In genomic region chr1:177440981-177441491, GRCm38 (mm10) we compare ENCODE assay signal across 9 mouse cellular contexts. TPM values are rescaled to one million over a fixed set of nuclear protein-coding genes. Genes with fewer than 3 reads are reported as not detected.
DNase-seq lines count a peak whose midpoint lies in the region; ATAC-seq and TF ChIP-seq lines count a peak whose summit lies in the region.
"Had no signal": no experiment of that assay in that cellular context is flagged by ENCODE, and none has a peak within 500 bp of the region (broad histone marks: within the 10 kb centered on the region; RNA-seq: fewer than 3 reads in every experiment).

No protein-coding gene starts in this region.

- intact Hi-C loops in heart, adult 2 months (cut with DNase I), result loop anchor here (5.0 kb wide), 2 partner anchors 184 to 634 kb away; partner anchors contain the start of gene Akt3

- peaks cover 12% of the 10 kb centered on the region for H3K9me3 ChIP-seq in E14TG2a.4 (ENCODE audit: low read length)
- H3K9me3 ChIP-seq in forebrain, embryonic 11.5 days (ENCODE audit: control insufficient read depth, low read length), result no peaks in the 10 kb centered on the region
- no peaks in the 10 kb centered on the region for H3K9me3 ChIP-seq in limb, embryonic 13.5 days
- H3K9me3 ChIP-seq in stomach, embryonic 16.5 days (replicated peaks; ENCODE audit: control insufficient read depth, low read length), result no peaks in the 10 kb centered on the region

- no peak for TF ChIP-seq POLR2A in heart, adult 2 months (IDR thresholded peaks at IDR 0.05; ENCODE audit: insufficient read depth, low read depth, low read length)

- H3K4me2 ChIP-seq in forebrain, embryonic 11.5 days (ENCODE audit: low read depth, low read length, severe bottlenecking), result peak overlapping the region; percentile 77
- peak overlapping the region; percentile 76 for H3K4me2 ChIP-seq in limb, embryonic 13.5 days (replicated peaks)
- peak overlapping the region; percentile 58 for H3K4me2 ChIP-seq in stomach, embryonic 16.5 days (ENCODE audit: low read depth, low read length)

- peak overlapping the region; percentile 75 for H3K9ac ChIP-seq in heart, adult 2 months (ENCODE audit: low read depth, low read length)
- peak overlapping the region; percentile 85 for H3K9ac ChIP-seq in forebrain, embryonic 11.5 days (ENCODE audit: low read length)
- H3K9ac ChIP-seq in limb, embryonic 13.5 days, result peak overlapping the region; percentile 78
- H3K9ac ChIP-seq in stomach, embryonic 16.5 days (ENCODE audit: low read length), result peak overlapping the region; percentile 87

- DNase-seq in heart, adult 2 months, result no peak
- DNase-seq in heart, adult 9 months (ENCODE audit: low spot score in 2 of 2), result no peak
- DNase-seq in forebrain, embryonic 11.5 days (ENCODE audit: low spot score), result no peak
- no peak for DNase-seq in frontal cortex, postnatal 10 days (ENCODE audit: low spot score in 2 of 2)
- no peak for DNase-seq in adrenal gland, postnatal 25 days

- no peaks in the 10 kb centered on the region; the same call in none of the 2 replicates for H3K36me3 ChIP-seq in heart, adult 2 months (ENCODE audit: control insufficient read depth, insufficient read depth, low read length)
- no peaks in the 10 kb centered on the region for H3K36me3 ChIP-seq in E14TG2a.4 (ENCODE audit: insufficient read depth, low read length)
- no peaks in the 10 kb centered on the region for H3K36me3 ChIP-seq in forebrain, embryonic 11.5 days (ENCODE audit: control insufficient read depth, insufficient read depth, low read length)
- no peaks in the 10 kb centered on the region for H3K36me3 ChIP-seq in limb, embryonic 13.5 days
- H3K36me3 ChIP-seq in stomach, embryonic 16.5 days (ENCODE audit: control insufficient read depth, insufficient read depth, low read length), result no peaks in the 10 kb centered on the region

- TF ChIP-seq CTCF in heart, adult 2 months (IDR thresholded peaks at IDR 0.05), result no peak
- TF ChIP-seq CTCF in E14TG2a.4 (conservative IDR thresholded peaks at IDR 0.05; ENCODE audit: low read length), result no peak

- H3K27me3 ChIP-seq in heart, adult 2 months (ENCODE audit: control insufficient read depth, insufficient read depth, low read length), result no peaks in the 10 kb centered on the region
- H3K27me3 ChIP-seq in E14TG2a.4 (ENCODE audit: insufficient read depth, low read length), result peaks cover 20% of the 10 kb centered on the region
- no peaks in the 10 kb centered on the region for H3K27me3 ChIP-seq in forebrain, embryonic 11.5 days (ENCODE audit: control insufficient read depth, insufficient read depth, low read length)
- no peaks in the 10 kb centered on the region for H3K27me3 ChIP-seq in limb, embryonic 13.5 days
- no peaks in the 10 kb centered on the region for H3K27me3 ChIP-seq in stomach, embryonic 16.5 days (ENCODE audit: control insufficient read depth, insufficient read depth, low read length)
- H3K27me3 ChIP-seq: Patski had no signal

- H3K4me3 ChIP-seq in heart, adult 2 months, result peak overlapping the region; percentile 84
- H3K4me3 ChIP-seq in E14TG2a.4 (replicated peaks; ENCODE audit: low read length), result peak overlapping the region; percentile 92
- peak overlapping the region; percentile 98 for H3K4me3 ChIP-seq in forebrain, embryonic 11.5 days (ENCODE audit: low read depth, low read length)
- H3K4me3 ChIP-seq in limb, embryonic 13.5 days, result peak overlapping the region; percentile 83
- peak overlapping the region; percentile 84 for H3K4me3 ChIP-seq in stomach, embryonic 16.5 days (replicated peaks; ENCODE audit: low read length)

- H3K27ac ChIP-seq in heart, adult 2 months, result peak overlapping the region; percentile 96
- H3K27ac ChIP-seq in forebrain, embryonic 11.5 days (ENCODE audit: low read depth, low read length), result peak overlapping the region; percentile 99
- peak overlapping the region; percentile 91 for H3K27ac ChIP-seq in limb, embryonic 13.5 days
- peak overlapping the region; percentile 99 for H3K27ac ChIP-seq in stomach, embryonic 16.5 days (ENCODE audit: low read length)

- peaks cover 6% of the 10 kb centered on the region for H3K4me1 ChIP-seq in heart, adult 2 months (ENCODE audit: control insufficient read depth, insufficient read depth, low read length)
- peaks cover 20% of the 10 kb centered on the region for H3K4me1 ChIP-seq in E14TG2a.4 (replicated peaks; ENCODE audit: low read depth, low read length)
- peaks cover 3% of the 10 kb centered on the region; the same call in 1 of the 2 replicates for H3K4me1 ChIP-seq in forebrain, embryonic 11.5 days (replicated peaks; ENCODE audit: control insufficient read depth, insufficient read depth, low read length)
- H3K4me1 ChIP-seq in limb, embryonic 13.5 days, result peaks cover 27% of the 10 kb centered on the region
- peaks cover 12% of the 10 kb centered on the region for H3K4me1 ChIP-seq in stomach, embryonic 16.5 days (ENCODE audit: control insufficient read depth, insufficient read depth, low read length)

- H3K79me2 ChIP-seq in heart, adult 2 months (replicated peaks; ENCODE audit: control insufficient read depth, insufficient read depth, low read length), result no peaks in the 10 kb centered on the region; the same call in 1 of the 2 replicates

- WGBS in heart, adult 2 months, result 2% methylated on average over 6 of the region's 6 CpGs
- WGBS in forebrain, embryonic 11.5 days, result 1% methylated on average over 6 of the region's 6 CpGs
- 0% methylated on average over 6 of the region's 6 CpGs for WGBS in limb, embryonic 13.5 days
- WGBS in stomach, embryonic 16.5 days, result 1% methylated on average over 6 of the region's 6 CpGs

- no peak for ATAC-seq in forebrain, embryonic 11.5 days (replicated peaks; ENCODE audit: low FRiP score)
- no peak for ATAC-seq in limb, embryonic 13.5 days (ENCODE audit: low FRiP score, low read depth)
- no peak for ATAC-seq in stomach, embryonic 16.5 days (ENCODE audit: insufficient read depth, low FRiP score)

- TF ChIP-seq EP300 in heart, adult 2 months (IDR thresholded peaks at IDR 0.05; ENCODE audit: insufficient read depth, low read depth, low read length), result no peak

RNA-seq across cellular contexts. Expression of gene Zbtb18, which starts 1.1 kb away (rescaled TPM):
- total RNA-seq in heart, adult 2 months (2021), result 10 to 100 TPM; 40.2 to 47.3 TPM
- polyA plus RNA-seq in heart, adult 2 months (2012; rRNA removed), result 10.6 and 18.4 TPM in 2 replicates
- polyA plus RNA-seq in forebrain, embryonic 11.5 days (2014; fragmentation: Nextera tagmentation; extraction: Ambion mirVana), result 5.1 and 6.6 TPM in 2 replicates
- 2.2 and 3.8 TPM in 2 replicates for polyA plus RNA-seq in limb, embryonic 13.5 days (2015; fragmentation: Nextera tagmentation; extraction: Ambion mirVana)
- 1.6 and 2.0 TPM in 2 replicates for polyA plus RNA-seq in stomach, embryonic 16.5 days (2015; fragmentation: Nextera tagmentation; extraction: Ambion mirVana)
- total RNA-seq in adrenal gland, postnatal 25 days (2021), result 25.8 and 30.3 TPM in 2 replicates
